Mouse (Mus musculus) cerebellum, adult 2 months (tissue): ENCODE measurements around the gene 2010111I01Rik.

ENCODE experiments used
- CTCF ChIP-seq: fragments of 200-500 bp; IDR thresholded peaks from 2 replicates; pipeline ENCODE4 v1.5.1; 2011; ENCODE audit warnings: low read depth, mild to moderate bottlenecking, control low read depth, low read length, moderate library complexity, borderline replicate concordance; ENCODE audit not compliant: insufficient read depth
- POLR2A ChIP-seq: fragments of 200-500 bp; IDR thresholded peaks from 2 replicates; pipeline ENCODE4 v1.6.1; 2011; ENCODE audit warnings: low read length, control low read depth, borderline replicate concordance; ENCODE audit not compliant: insufficient read depth

GRCm38 (mm10) chr13:63256146-63256545 is 291.5 kb downstream of the 2010111I01Rik start:
- no peak for TF ChIP-seq CTCF
- TF ChIP-seq POLR2A: no peak
